34 mouse cellular contexts compared by ENCODE assay signal in genomic region chr13:5894910-5895309, GRCm38 (mm10).
"Had no signal": no experiment of that assay in that cellular context is flagged by ENCODE, and none has a peak within 500 bp of the region (broad histone marks: within the 10 kb centered on the region; RNA-seq: fewer than 3 reads in every experiment).

No protein-coding gene starts in this region.

- H3K4me2 ChIP-seq: heart, embryonic 11.5 days; heart, embryonic 12.5 days; heart, embryonic 13.5 days; heart, embryonic 15.5 days; hindbrain, embryonic 12.5 days; hindbrain, embryonic 13.5 days; hindbrain, embryonic 15.5 days; intestine, embryonic 15.5 days; kidney, embryonic 15.5 days had no signal

- H3K4me3 ChIP-seq: heart, embryonic 10.5 days; heart, embryonic 12.5 days; heart, embryonic 13.5 days; heart, embryonic 15.5 days; hindbrain, embryonic 10.5 days; hindbrain, embryonic 12.5 days; hindbrain, embryonic 13.5 days; hindbrain, embryonic 15.5 days; intestine, embryonic 15.5 days; kidney, embryonic 15.5 days; layer of hippocampus, adult 2 months had no signal

- H3K9ac ChIP-seq: heart, embryonic 12.5 days; heart, embryonic 13.5 days; heart, embryonic 15.5 days; hindbrain, embryonic 12.5 days; hindbrain, embryonic 13.5 days; hindbrain, embryonic 15.5 days; intestine, embryonic 15.5 days; kidney, embryonic 15.5 days had no signal

- ATAC-seq: hindbrain, embryonic 16.5 days; hindbrain, postnatal 0 days; inflammation-experienced regulatory T-cells, adult 6 months; intestine, embryonic 15.5 days; intestine, embryonic 16.5 days; intestine, postnatal 0 days had no signal

- H3K27ac ChIP-seq: heart, embryonic 10.5 days; heart, embryonic 13.5 days; heart, embryonic 15.5 days; hindbrain, embryonic 10.5 days; hindbrain, embryonic 12.5 days; hindbrain, embryonic 13.5 days; hindbrain, embryonic 15.5 days; hindbrain, postnatal 0 days; intestine, embryonic 15.5 days; kidney, embryonic 15.5 days; kidney, postnatal 0 days; layer of hippocampus, adult 2 months had no signal

- H3K36me3 ChIP-seq: heart, embryonic 10.5 days; heart, embryonic 12.5 days; heart, embryonic 13.5 days; heart, embryonic 15.5 days; hindbrain, embryonic 10.5 days; hindbrain, embryonic 12.5 days; hindbrain, embryonic 13.5 days; hindbrain, embryonic 15.5 days; intestine, embryonic 15.5 days; kidney, embryonic 15.5 days had no signal

- H3K9me3 ChIP-seq: heart, embryonic 10.5 days; heart, embryonic 12.5 days; heart, embryonic 13.5 days; heart, embryonic 15.5 days; hindbrain, embryonic 10.5 days; hindbrain, embryonic 12.5 days; hindbrain, embryonic 13.5 days; hindbrain, embryonic 15.5 days; intestine, embryonic 15.5 days; kidney, embryonic 15.5 days had no signal

- DNase-seq: heart, postnatal 10 days; heart, postnatal 14 days; heart, postnatal 36 days; heart, postnatal 4 days; kidney, adult 11 months; kidney, adult 18-20 months; kidney, adult 2 months; kidney, adult 8-10 months; kidney, adult 9 months; kidney, postnatal 10 days; kidney, postnatal 14 days; kidney, postnatal 25 days; kidney, postnatal 36 days; kidney, postnatal 4 days; layer of hippocampus, adult 9-11 months; layer of hippocampus, postnatal 36 days had no signal

- H3K4me1 ChIP-seq: hindbrain, embryonic 12.5 days; hindbrain, embryonic 13.5 days; hindbrain, embryonic 15.5 days; intestine, embryonic 15.5 days had no signal

- H3K27me3 ChIP-seq: heart, embryonic 12.5 days; heart, embryonic 13.5 days; heart, embryonic 15.5 days; hindbrain, embryonic 12.5 days; hindbrain, embryonic 13.5 days; hindbrain, embryonic 15.5 days; intestine, embryonic 15.5 days; kidney, embryonic 15.5 days had no signal
